In genomic region chr2:74734996-74735811, GRCm38 (mm10) we compare ENCODE assay signal across 16 mouse cellular contexts. TPM values are rescaled to one million over a fixed set of nuclear protein-coding genes. Genes with fewer than 3 reads are reported as not detected.
DNase-seq lines count a peak whose midpoint lies in the region; ATAC-seq and TF ChIP-seq lines count a peak whose summit lies in the region.
"Had no signal": no experiment of that assay in that cellular context is flagged by ENCODE, and none has a peak within 500 bp of the region (broad histone marks: within the 10 kb centered on the region; RNA-seq: fewer than 3 reads in every experiment).

No protein-coding gene starts in this region.

- H3K4me2 ChIP-seq in heart, embryonic 12.5 days = 0 out of 2 replicates have a peak overlapping the region, but pooled peaks have one; percentile 50
- peak overlapping the region; percentile 46 for H3K4me2 ChIP-seq in embryonic facial prominence, embryonic 14.5 days (ENCODE audit: low read depth, low read length)
- H3K4me2 ChIP-seq in intestine, postnatal 0 days (replicated peaks; ENCODE audit: low read depth) = peak overlapping the region; percentile 17; the same call in 1 of the 2 replicates
- H3K4me2 ChIP-seq in lung, postnatal 0 days (replicated peaks; ENCODE audit: low read depth, low read length) = no peak overlapping the region

- TF ChIP-seq EP300 in lung, postnatal 0 days (IDR thresholded peaks at IDR 0.05) = no peak

- no peaks in the 10 kb centered on the region for H3K36me3 ChIP-seq in heart, embryonic 12.5 days
- H3K36me3 ChIP-seq in embryonic facial prominence, embryonic 14.5 days (ENCODE audit: control insufficient read depth, insufficient read depth, low read length) = no peaks in the 10 kb centered on the region
- no peaks in the 10 kb centered on the region; the same call in 1 of the 2 replicates for H3K36me3 ChIP-seq in intestine, postnatal 0 days (ENCODE audit: control insufficient read depth, insufficient read depth)
- no peaks in the 10 kb centered on the region for H3K36me3 ChIP-seq in lung, postnatal 0 days (ENCODE audit: insufficient read depth, low read length)
- H3K36me3 ChIP-seq: heart, embryonic 15.5 days had no signal

- TF ChIP-seq POLR2A in brain, embryonic 14.5 days (IDR thresholded peaks at IDR 0.05; ENCODE audit: borderline replicate concordance, extremely low read depth, insufficient read depth, insufficient read length, poor library complexity, severe bottlenecking) = no peak

- H3K9ac ChIP-seq in heart, embryonic 12.5 days = no peak overlapping the region
- peak overlapping the region; percentile 42; the same call in 1 of the 2 replicates for H3K9ac ChIP-seq in embryonic facial prominence, embryonic 14.5 days (ENCODE audit: low read depth, low read length)
- H3K9ac ChIP-seq in intestine, postnatal 0 days (ENCODE audit: low read depth, low read length) = no peak overlapping the region
- no peak overlapping the region for H3K9ac ChIP-seq in lung, postnatal 0 days (replicated peaks; ENCODE audit: low read depth)
- H3K9ac ChIP-seq: heart, embryonic 15.5 days had no signal

- H3K4me1 ChIP-seq in heart, embryonic 12.5 days (replicated peaks) = peaks cover 9% of the 10 kb centered on the region
- no peaks in the 10 kb centered on the region; the same call in 1 of the 2 replicates for H3K4me1 ChIP-seq in embryonic facial prominence, embryonic 14.5 days (ENCODE audit: control insufficient read depth, insufficient read depth, low read length)
- H3K4me1 ChIP-seq in intestine, postnatal 0 days (replicated peaks; ENCODE audit: control insufficient read depth, insufficient read depth, low read length) = no peaks in the 10 kb centered on the region
- no peaks in the 10 kb centered on the region for H3K4me1 ChIP-seq in lung, postnatal 0 days (ENCODE audit: insufficient read depth, low read depth, low read length)

- H3K9me3 ChIP-seq in heart, embryonic 12.5 days (replicated peaks) = no peaks in the 10 kb centered on the region
- H3K9me3 ChIP-seq in embryonic facial prominence, embryonic 14.5 days (ENCODE audit: control insufficient read depth, low read length) = no peaks in the 10 kb centered on the region
- no peaks in the 10 kb centered on the region for H3K9me3 ChIP-seq in intestine, postnatal 0 days (ENCODE audit: control insufficient read depth)
- no peaks in the 10 kb centered on the region for H3K9me3 ChIP-seq in lung, postnatal 0 days (ENCODE audit: low read length)
- H3K9me3 ChIP-seq: heart, embryonic 15.5 days had no signal

- DNase-seq in heart, postnatal 4 days = no peak
- peak; percentile 22 for DNase-seq in brain, embryonic 14.5 days (ENCODE audit: low read depth)
- DNase-seq in embryonic facial prominence, embryonic 14.5 days (ENCODE audit: low spot score) = no peak
- DNase-seq in gastrocnemius, adult 18-20 months (ENCODE audit: low spot score) = no peak
- no peak for DNase-seq in B cell, adult 2 months
- DNase-seq in lung, postnatal 0 days (ENCODE audit: low spot score) = no peak
- DNase-seq: adrenal gland, postnatal 14 days; cerebellum, adult 11-12 months; liver; lung, postnatal 36 days; right cerebral cortex, postnatal 14 days had no signal

- H3K27me3 ChIP-seq in heart, embryonic 12.5 days (replicated peaks) = peaks cover 92% of the 10 kb centered on the region
- peaks cover 98% of the 10 kb centered on the region for H3K27me3 ChIP-seq in embryonic facial prominence, embryonic 14.5 days (replicated peaks; ENCODE audit: control insufficient read depth, insufficient read depth, low read length)
- peaks cover 95% of the 10 kb centered on the region for H3K27me3 ChIP-seq in intestine, postnatal 0 days (replicated peaks; ENCODE audit: control insufficient read depth, insufficient read depth, low read length)
- peaks cover 89% of the 10 kb centered on the region for H3K27me3 ChIP-seq in lung, postnatal 0 days (replicated peaks; ENCODE audit: insufficient read depth, low read length)

- ATAC-seq in heart, embryonic 12.5 days (ENCODE audit: insufficient number of reproducible peaks, low FRiP score) = no peak
- ATAC-seq in embryonic facial prominence, embryonic 14.5 days (ENCODE audit: low read depth) = no peak
- no peak for ATAC-seq in intestine, postnatal 0 days
- no peak for ATAC-seq in lung, postnatal 0 days
- ATAC-seq: CD4-positive, CD25-positive, alpha-beta regulatory T cell, adult 4 months had no signal

- WGBS in heart, embryonic 12.5 days = 1% methylated on average over 27 of the region's 27 CpGs
- 3% methylated on average over 27 of the region's 27 CpGs for WGBS in embryonic facial prominence, embryonic 14.5 days
- WGBS in intestine, postnatal 0 days = 31% methylated on average over 27 of the region's 27 CpGs
- 6% methylated on average over 27 of the region's 27 CpGs for WGBS in lung, postnatal 0 days

- TF ChIP-seq CTCF in brain, embryonic 14.5 days (IDR thresholded peaks at IDR 0.05; ENCODE audit: borderline replicate concordance, extremely low read depth, insufficient read depth, insufficient read length) = no peak
- no peak for TF ChIP-seq CTCF in intestine, postnatal 0 days (IDR thresholded peaks at IDR 0.05; ENCODE audit: low read depth)
- no peak for TF ChIP-seq CTCF in lung, postnatal 0 days (IDR thresholded peaks at IDR 0.05)

- no peak overlapping the region for H3K27ac ChIP-seq in heart, embryonic 12.5 days (ENCODE audit: poor library complexity, severe bottlenecking)
- H3K27ac ChIP-seq in embryonic facial prominence, embryonic 14.5 days (replicated peaks; ENCODE audit: low read depth, low read length) = no peak overlapping the region; the same call in 1 of the 2 replicates
- H3K27ac ChIP-seq in intestine, postnatal 0 days (ENCODE audit: low read depth, low read length) = peak overlapping the region; percentile 7; the same call in 1 of the 2 replicates
- H3K27ac ChIP-seq in lung, postnatal 0 days (ENCODE audit: low read length) = no peak overlapping the region
- H3K27ac ChIP-seq: heart, embryonic 15.5 days had no signal

- no peak overlapping the region for H3K4me3 ChIP-seq in heart, embryonic 12.5 days
- peak overlapping the region; percentile 29; the same call in 1 of the 2 replicates for H3K4me3 ChIP-seq in embryonic facial prominence, embryonic 14.5 days (ENCODE audit: low read depth, low read length)
- H3K4me3 ChIP-seq in intestine, postnatal 0 days (ENCODE audit: low read depth, low read length) = peak overlapping the region; percentile 7; the same call in 1 of the 2 replicates
- H3K4me3 ChIP-seq in lung, postnatal 0 days (ENCODE audit: low read depth, low read length) = no peak overlapping the region
- H3K4me3 ChIP-seq: myocyte had no signal

RNA-seq across cellular contexts. Expression of gene Gm28230, which starts 8.7 kb away (rescaled TPM):
- polyA plus RNA-seq in heart, embryonic 12.5 days (2016; fragmentation: Nextera tagmentation; extraction: Ambion mirVana) = 0.08 TPM in 1 of 2 replicates, not detected in the other
- not detected for total RNA-seq in heart, postnatal 4 days (2021)
- polyA plus RNA-seq in brain, embryonic 14.5 days (2012; rRNA removed) = 0.44 and 1.7 TPM in 2 replicates
- polyA plus RNA-seq in embryonic facial prominence, embryonic 14.5 days (2014; fragmentation: Nextera tagmentation; extraction: Ambion mirVana) = 0.13 TPM in 1 of 2 replicates, not detected in the other
- polyA plus RNA-seq in intestine, postnatal 0 days (2015; fragmentation: Nextera tagmentation; extraction: Ambion mirVana) = 0.17 TPM in 1 of 2 replicates, not detected in the other
- total RNA-seq in gastrocnemius, adult 18-20 months (2021) = under 1 TPM; 0.07 to 0.19 TPM
- polyA plus RNA-seq in lung, postnatal 0 days (2015; fragmentation: Nextera tagmentation; extraction: Ambion mirVana) = not detected in 2 replicates
- polyA plus RNA-seq: CD4-positive, CD25-positive, alpha-beta regulatory T cell, adult 4 months; heart, embryonic 15.5 days; myocyte had no signal

RNA-seq across cellular contexts. Expression of gene Hoxd4, which starts 23.5 kb away (rescaled TPM):
- polyA plus RNA-seq in heart, embryonic 12.5 days (2016; fragmentation: Nextera tagmentation; extraction: Ambion mirVana) = 0.19 TPM in 1 of 2 replicates, not detected in the other
- under 1 TPM; 0.45 TPM for total RNA-seq in heart, postnatal 4 days (2021)
- polyA plus RNA-seq in brain, embryonic 14.5 days (2012; rRNA removed) = 0.81 and 5.5 TPM in 2 replicates
- 0.63 and 0.82 TPM in 2 replicates for polyA plus RNA-seq in embryonic facial prominence, embryonic 14.5 days (2014; fragmentation: Nextera tagmentation; extraction: Ambion mirVana)
- polyA plus RNA-seq in intestine, postnatal 0 days (2015; fragmentation: Nextera tagmentation; extraction: Ambion mirVana) = 0.20 and 0.51 TPM in 2 replicates
- total RNA-seq in gastrocnemius, adult 18-20 months (2021) = 1 to 10 TPM; 1.0 to 1.3 TPM
- not detected in 2 replicates for polyA plus RNA-seq in lung, postnatal 0 days (2015; fragmentation: Nextera tagmentation; extraction: Ambion mirVana)
- polyA plus RNA-seq: CD4-positive, CD25-positive, alpha-beta regulatory T cell, adult 4 months; myocyte had no signal

RNA-seq across cellular contexts. Expression of gene Hoxd3, which starts 23.5 kb away (rescaled TPM):
- polyA plus RNA-seq in heart, embryonic 12.5 days (2016; fragmentation: Nextera tagmentation; extraction: Ambion mirVana) = 2.5 and 3.1 TPM in 2 replicates
- total RNA-seq in heart, postnatal 4 days (2021) = under 1 TPM in 1 of 2 experiments, not detected in 1; 0.11 TPM
- 9.6 and 47.4 TPM in 2 replicates for polyA plus RNA-seq in brain, embryonic 14.5 days (2012; rRNA removed)
- polyA plus RNA-seq in embryonic facial prominence, embryonic 14.5 days (2014; fragmentation: Nextera tagmentation; extraction: Ambion mirVana) = 3.8 and 4.7 TPM in 2 replicates
- 3.2 and 3.3 TPM in 2 replicates for polyA plus RNA-seq in intestine, postnatal 0 days (2015; fragmentation: Nextera tagmentation; extraction: Ambion mirVana)
- total RNA-seq in gastrocnemius, adult 18-20 months (2021) = not detected
- polyA plus RNA-seq in lung, postnatal 0 days (2015; fragmentation: Nextera tagmentation; extraction: Ambion mirVana) = not detected in 2 replicates
- polyA plus RNA-seq: CD4-positive, CD25-positive, alpha-beta regulatory T cell, adult 4 months; myocyte had no signal

RNA-seq across cellular contexts. Expression of gene Hoxd1, which starts 27.6 kb away (rescaled TPM):
- polyA plus RNA-seq in heart, embryonic 12.5 days (2016; fragmentation: Nextera tagmentation; extraction: Ambion mirVana) = not detected in 2 replicates
- total RNA-seq in heart, postnatal 4 days (2021) = not detected
- polyA plus RNA-seq in brain, embryonic 14.5 days (2012; rRNA removed) = 0.34 and 1.3 TPM in 2 replicates
- 3.9 and 4.7 TPM in 2 replicates for polyA plus RNA-seq in embryonic facial prominence, embryonic 14.5 days (2014; fragmentation: Nextera tagmentation; extraction: Ambion mirVana)
- not detected in 2 replicates for polyA plus RNA-seq in intestine, postnatal 0 days (2015; fragmentation: Nextera tagmentation; extraction: Ambion mirVana)
- not detected for total RNA-seq in gastrocnemius, adult 18-20 months (2021)
- polyA plus RNA-seq in lung, postnatal 0 days (2015; fragmentation: Nextera tagmentation; extraction: Ambion mirVana) = not detected in 2 replicates
- total RNA-seq: adrenal gland, postnatal 14 days had no signal
- polyA plus RNA-seq: CD4-positive, CD25-positive, alpha-beta regulatory T cell, adult 4 months; heart, embryonic 15.5 days; myocyte had no signal

RNA-seq across cellular contexts. Expression of gene Hoxd8, which starts 30.8 kb away (rescaled TPM):
- 0.10 and 0.37 TPM in 2 replicates for polyA plus RNA-seq in heart, embryonic 12.5 days (2016; fragmentation: Nextera tagmentation; extraction: Ambion mirVana)
- 1 to 10 TPM; 1.2 to 1.9 TPM for total RNA-seq in heart, postnatal 4 days (2021)
- polyA plus RNA-seq in brain, embryonic 14.5 days (2012; rRNA removed) = 0.73 and 1.6 TPM in 2 replicates
- 8.7 and 10.3 TPM in 2 replicates for polyA plus RNA-seq in embryonic facial prominence, embryonic 14.5 days (2014; fragmentation: Nextera tagmentation; extraction: Ambion mirVana)
- 2.2 and 2.7 TPM in 2 replicates for polyA plus RNA-seq in intestine, postnatal 0 days (2015; fragmentation: Nextera tagmentation; extraction: Ambion mirVana)
- 10 to 100 TPM; 32.2 to 40.3 TPM for total RNA-seq in gastrocnemius, adult 18-20 months (2021)
- 0.44 and 0.50 TPM in 2 replicates for polyA plus RNA-seq in lung, postnatal 0 days (2015; fragmentation: Nextera tagmentation; extraction: Ambion mirVana)
- polyA plus RNA-seq: CD4-positive, CD25-positive, alpha-beta regulatory T cell, adult 4 months; myocyte had no signal

Comparison
In these comparisons a context has a peak if more than half of its experiments do, and no peak if none do; other contexts are left out.
1. H3K4me3 ChIP-seq: peak in embryonic facial prominence, embryonic 14.5 days (single experiment) and intestine, postnatal 0 days (single experiment); none in heart, embryonic 12.5 days (single experiment) and lung, postnatal 0 days (single experiment).